Mouse (Mus musculus) Patski (cell line): ENCODE measurements at regions not wholly inside any gene's neighbourhood (a gene's known extent, or its start where the extent isn't known, plus 50 kb on each side); places are given as distances from the start of the nearest gene placed in this dataset.
"Not testable (repeated sequence)": the region's sequence is repeated elsewhere in the genome, so short reads cannot be mapped to it uniquely, and the experiment has no call there.

Experiments
- ATAC-seq: fragments of 100-300 bp; one replicate; pipeline ENCODE4 v1.8.0; 2021
- CTCF ChIA-PET: fragments of 350-600 bp; sonication (Branson Sonifier 250); formaldehyde crosslinking; loops from one replicate; lab custom pipeline; 2022; ENCODE audit warnings: inconsistent platforms; lab: Charles Lee
- POLR2A ChIA-PET: fragments of 350-600 bp; sonication (Branson Sonifier 250); formaldehyde crosslinking; loops from one replicate; lab custom pipeline; 2022; ENCODE audit warnings: antibody characterized with exemption, inconsistent platforms; lab: Charles Lee
- DNase-seq: peaks from one replicate; pipeline ENCODE4 v3.0.0-alpha.2; 2011; ENCODE audit warnings: low read depth, low spot score
- H3K27me3 ChIP-seq: fragments of 371-371 bp; one replicate; pipeline ENCODE4 v1.5.1; 2021
- CTCF ChIP-seq: fragments of 100-300 bp; IDR thresholded peaks from one replicate; pipeline ENCODE4 v1.5.1; 2021
- in situ Hi-C: fragments of 300-500 bp; cut with MboI; formaldehyde crosslinking; loops from 3 replicates; pipeline ENCODE4 v1.11.1; 2018; ENCODE audit warnings: low pct_unique_long_range_greater_than_20kb, mixed read lengths

DNA sequence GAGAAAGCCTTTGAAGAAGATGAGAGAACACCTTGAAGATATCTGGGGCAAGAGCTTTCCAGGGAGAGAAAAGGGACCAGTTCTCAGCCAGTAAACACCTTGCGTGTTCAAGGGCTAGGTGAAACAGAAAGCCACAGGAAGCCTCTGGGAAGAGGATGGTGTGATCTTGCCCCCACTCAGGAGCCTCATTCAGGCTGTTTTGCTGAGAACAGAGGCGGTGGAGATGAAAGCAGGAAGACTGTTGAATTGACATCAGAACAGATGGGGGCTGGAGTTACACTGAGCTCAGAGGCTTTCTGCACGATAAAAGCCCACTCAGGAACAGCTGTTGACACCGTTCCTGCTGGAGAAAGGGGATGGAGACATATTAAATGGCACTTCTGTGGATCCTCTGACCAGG, 262.5 kb downstream of the Dad1 start:
- H3K27me3 ChIP-seq, result no peaks in the 10 kb centered on the region
- in situ Hi-C loops, result no loop called here
- TF ChIP-seq CTCF, result no peak
- ATAC-seq (no peak), DNase-seq (no peak)
- ChIA-PET POLR2A (no interaction called here), CTCF (no interaction called here)

GRCm38 (mm10) chr14:53980771-53981170, 273.1 kb downstream of the Dad1 start:
- DNase-seq (no peak), ATAC-seq (no peak)
- no peak for TF ChIP-seq CTCF
- CTCF ChIA-PET, result interaction anchor here (0.7 kb wide), 1 partner anchor 12 kb away, joined by 3 read pairs; no protein-coding TSS in a partner anchor
- H3K27me3 ChIP-seq, result no peaks in the 10 kb centered on the region
- POLR2A ChIA-PET, result no interaction called here
- in situ Hi-C loops, result no loop called here

- H3K27me3 ChIP-seq, ATAC-seq, POLR2A ChIA-PET, in situ Hi-C loops, CTCF ChIA-PET, DNase-seq: not testable (repeated sequence)
Observed at GRCm38 (mm10) chr14:53961426-53961825, 292.5 kb downstream of the Dad1 start.

DNA sequence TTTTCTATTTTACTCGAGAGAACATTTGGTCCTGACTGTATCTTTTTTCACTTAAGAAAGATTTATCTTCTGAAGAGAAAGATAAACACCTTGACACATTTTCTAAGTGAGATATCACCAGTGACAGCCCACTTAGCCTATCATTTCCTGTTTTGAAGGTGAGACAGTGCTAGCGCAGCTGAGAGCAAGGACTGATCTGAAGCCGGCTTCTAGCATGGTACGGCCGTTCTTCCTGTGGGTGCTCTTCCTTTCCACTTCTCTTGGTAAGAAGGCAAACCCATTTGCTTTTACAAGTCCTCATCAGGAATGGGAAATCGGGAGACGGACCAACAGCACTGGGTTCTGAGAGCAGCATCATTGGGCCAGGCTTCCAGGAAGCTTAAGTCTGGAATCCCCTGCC, 293.1 kb downstream of the Dad1 start:
- no peaks in the 10 kb centered on the region for H3K27me3 ChIP-seq

GRCm38 (mm10) chr14:53935791-53936231, 318.1 kb downstream of the Dad1 start:
- CTCF ChIA-PET, DNase-seq, in situ Hi-C loops, POLR2A ChIA-PET, H3K27me3 ChIP-seq, ATAC-seq: not testable (repeated sequence)

More for the DNA sequence above, 293.1 kb downstream of the Dad1 start:
- TF ChIP-seq CTCF, result no peak
- no peak for ATAC-seq
- no peak for DNase-seq
- CTCF ChIA-PET, result no interaction called here
- POLR2A ChIA-PET, result interaction anchor here (0.7 kb wide), 1 partner anchor 43 kb away, joined by 3 read pairs; no protein-coding TSS in a partner anchor
- in situ Hi-C loops, result no loop called here

DNA sequence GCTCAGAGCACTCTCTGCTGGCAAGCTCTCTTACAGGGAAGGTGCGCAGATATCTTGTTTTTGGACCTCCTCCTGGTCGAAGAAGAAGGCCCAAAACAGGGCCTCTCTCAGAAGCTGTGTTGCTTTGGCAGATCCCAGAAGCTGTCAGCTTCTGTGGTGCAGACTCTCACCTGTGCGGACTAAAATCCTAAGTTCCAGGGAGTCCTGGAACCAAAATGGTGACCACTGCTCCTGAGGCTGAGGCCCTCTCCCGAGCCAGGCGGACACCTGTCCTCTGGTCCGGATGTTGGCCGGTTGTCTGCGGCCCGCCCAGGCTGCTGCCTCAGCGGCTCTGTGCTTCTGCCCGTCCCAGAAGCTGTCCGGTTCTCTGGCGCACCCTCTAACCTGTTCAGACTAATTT, 318.6 kb downstream of the Dad1 start:
- DNase-seq, in situ Hi-C loops, H3K27me3 ChIP-seq, ATAC-seq, CTCF ChIA-PET, POLR2A ChIA-PET: not testable (repeated sequence)

- no peak for TF ChIP-seq CTCF
- CTCF ChIA-PET, result no interaction called here
Observed at GRCm38 (mm10) chr14:53910871-53911270, 343.0 kb downstream of the Dad1 start.

GRCm38 (mm10) chr14:53904578-53904977, 349.3 kb downstream of the Dad1 start:
- CTCF ChIA-PET, result no interaction called here
- in situ Hi-C loops, result no loop called here
- peaks cover 28% of the 10 kb centered on the region for H3K27me3 ChIP-seq
- ATAC-seq, result no peak
- TF ChIP-seq CTCF, result no peak
- POLR2A ChIA-PET, result no interaction called here
- DNase-seq, result no peak

More at GRCm38 (mm10) chr14:53910871-53911270, 343.0 kb downstream of the Dad1 start:
- peaks cover 13% of the 10 kb centered on the region for H3K27me3 ChIP-seq
- POLR2A ChIA-PET, result no interaction called here
- in situ Hi-C loops, result no loop called here
- ATAC-seq, result no peak
- no peak for DNase-seq

DNA sequence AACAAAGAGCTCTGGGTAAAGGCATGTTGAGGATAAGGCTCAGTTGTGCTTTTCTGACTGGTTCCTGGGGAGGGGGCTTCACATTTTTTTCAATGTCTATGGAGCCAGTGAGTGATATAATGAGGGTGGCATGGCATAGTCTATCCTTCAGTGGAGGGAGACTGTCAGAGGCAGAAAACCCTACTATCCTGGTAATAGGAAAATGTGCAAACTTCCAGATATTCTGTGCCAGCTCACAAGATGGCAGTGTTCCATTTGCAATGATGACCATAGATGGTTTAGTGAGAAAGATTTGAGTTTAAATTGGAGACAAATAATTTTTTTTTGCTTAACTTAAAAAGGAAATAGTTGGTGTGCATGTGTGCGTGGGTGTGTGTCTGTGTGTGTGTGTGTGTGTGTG, 352.8 kb downstream of the Dad1 start:
- ChIA-PET CTCF (interaction anchor here (0.7 kb wide), 1 partner anchor 9 kb away, joined by 4 read pairs; no protein-coding TSS in a partner anchor), POLR2A (no interaction called here)
- no peak for DNase-seq
- TF ChIP-seq CTCF, result no peak
- in situ Hi-C loops, result no loop called here
- H3K27me3 ChIP-seq, result peaks cover 21% of the 10 kb centered on the region
- ATAC-seq, result no peak

DNA sequence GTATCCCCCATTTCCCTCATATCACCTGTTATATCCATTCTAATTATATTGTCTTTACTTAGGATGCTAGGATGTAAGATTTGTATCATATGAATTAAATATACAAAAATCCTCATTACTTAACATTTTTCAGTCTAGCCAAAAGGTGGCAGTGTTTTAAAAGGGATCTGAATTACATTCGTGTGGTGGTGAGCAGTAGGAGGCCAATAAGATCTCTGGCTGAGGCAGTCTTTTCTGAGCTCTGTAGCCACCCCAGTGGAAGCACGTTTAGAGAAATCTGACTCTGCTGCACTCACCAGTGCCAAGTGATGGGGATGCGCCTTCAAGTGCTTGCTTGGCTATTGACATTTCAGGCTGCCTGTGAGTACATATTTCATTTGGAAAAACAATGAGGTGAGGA, 372.6 kb downstream of the Dad1 start:
- POLR2A ChIA-PET, result no interaction called here

DNA sequence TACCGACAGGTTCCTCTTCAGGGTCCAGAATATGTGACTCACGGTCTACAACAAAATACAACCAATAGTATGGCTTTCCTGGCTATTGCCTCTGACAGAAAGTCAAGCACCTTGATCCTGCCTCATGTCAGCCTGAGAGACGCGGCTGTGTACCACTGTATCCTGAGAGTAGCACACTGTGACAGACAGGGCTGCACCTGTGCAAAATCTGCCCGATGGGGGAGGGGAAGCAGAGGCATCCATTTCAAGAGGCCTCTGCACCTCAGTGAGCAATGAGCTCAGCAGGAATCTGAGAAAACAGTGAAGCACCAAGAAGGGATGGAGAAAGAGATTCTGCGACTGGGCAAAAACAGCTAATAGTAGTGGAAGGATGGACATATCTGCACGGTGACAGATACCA, 377.3 kb downstream of the Dad1 start:
- no peak for DNase-seq
- ChIA-PET POLR2A (no interaction called here), CTCF (no interaction called here)
- peaks cover 20% of the 10 kb centered on the region for H3K27me3 ChIP-seq
- ATAC-seq, result no peak
- TF ChIP-seq CTCF, result no peak
- in situ Hi-C loops, result no loop called here

More for the DNA sequence above, 372.6 kb downstream of the Dad1 start:
- peak; percentile 28 for TF ChIP-seq CTCF
- in situ Hi-C loops, result no loop called here
- CTCF ChIA-PET, result interaction anchor here (0.8 to 1.0 kb wide), 2 partner anchors 9 to 20 kb away, joined by 3 read pairs; no protein-coding TSS in a partner anchor
- ATAC-seq (no peak), DNase-seq (no peak)
- peaks cover 13% of the 10 kb centered on the region for H3K27me3 ChIP-seq

GRCm38 (mm10) chr14:53875736-53876135, 378.2 kb downstream of the Dad1 start:
- peaks cover 22% of the 10 kb centered on the region for H3K27me3 ChIP-seq
- ATAC-seq (no peak), DNase-seq (no peak)
- TF ChIP-seq CTCF, result no peak
- in situ Hi-C loops, result no loop called here
- ChIA-PET CTCF (no interaction called here), POLR2A (no interaction called here)
